Mouse (Mus musculus): ENCODE results near the gene Fam102a. TPM values are rescaled to one million over a fixed set of nuclear protein-coding genes. Genes with fewer than 3 reads are reported as not detected.

Fam102a gene
- total RNA-seq, 4 experiments from 2014 or later, result 39.5 to 50.2 (median 47.2) TPM

- no peak for DNase-seq
Measured at GRCm38 (mm10) chr2:32547380-32547779, 12.2 kb downstream of the Fam102a start.

GRCm38 (mm10) chr2:32547964-32548739, 13.0 kb downstream of the Fam102a start:
- peak; percentile 68 for DNase-seq

- DNase-seq, result no peak
Measured at GRCm38 (mm10) chr2:32549171-32549570, 14.0 kb downstream of the Fam102a start.

- DNase-seq, result no peak
Measured at GRCm38 (mm10) chr2:32549764-32550163, 14.6 kb downstream of the Fam102a start.

- DNase-seq, result no peak
Measured at GRCm38 (mm10) chr2:32551236-32551635, 16.1 kb downstream of the Fam102a start.

- no peak for DNase-seq
Measured at GRCm38 (mm10) chr2:32553592-32554148, 18.5 kb downstream of the Fam102a start.

- no peak for DNase-seq
Measured at GRCm38 (mm10) chr2:32555484-32555883, 20.4 kb downstream of the Fam102a start.

- no peak for DNase-seq
Measured at GRCm38 (mm10) chr2:32556019-32556418, 20.9 kb downstream of the Fam102a start.

- no peak for DNase-seq
Measured at GRCm38 (mm10) chr2:32559570-32559969, 24.4 kb downstream of the Fam102a start.

GRCm38 (mm10) chr2:32566536-32567063, 31.5 kb downstream of the Fam102a start:
- DNase-seq, result no peak

GRCm38 (mm10) chr2:32568149-32568548, 33.0 kb downstream of the Fam102a start:
- DNase-seq, result no peak

- no peak for DNase-seq
Measured at GRCm38 (mm10) chr2:32568941-32569340, 33.8 kb downstream of the Fam102a start.

GRCm38 (mm10) chr2:32570698-32571494, 35.8 kb downstream of the Fam102a start, which contains the start of gene Dpm2:
Gene Dpm2, plus strand, starts transcription at chr2:32570858.
- DNase-seq, result peak; percentile 90

- no peak for DNase-seq
Measured at GRCm38 (mm10) chr2:32572196-32572595, 37.1 kb downstream of the Fam102a start.

- DNase-seq, result no peak
Measured at GRCm38 (mm10) chr2:32574497-32574896, 39.4 kb downstream of the Fam102a start, which contains the start of gene Pip5kl1. Gene Pip5kl1, plus strand, starts transcription at chr2:32574797.

GRCm38 (mm10) chr2:32574901-32575585, 39.9 kb downstream of the Fam102a start:
- DNase-seq, result no peak

- DNase-seq, result no peak
Measured at GRCm38 (mm10) chr2:32575586-32576160, 40.5 kb downstream of the Fam102a start, which contains the start of gene 9430097D07Rik. Gene 9430097D07Rik, minus strand, starts transcription at chr2:32575684.

GRCm38 (mm10) chr2:32576532-32576931, 41.4 kb downstream of the Fam102a start:
- no peak for DNase-seq

GRCm38 (mm10) chr2:32578146-32579046, 43.3 kb downstream of the Fam102a start:
- no peak for DNase-seq

- DNase-seq, result no peak
Measured at GRCm38 (mm10) chr2:32581450-32582095, 46.4 kb downstream of the Fam102a start.

Data from adrenal gland, adult 8-10 months (tissue).